Mouse (Mus musculus) cerebellum, postnatal 4 days (tissue): ENCODE results near the gene Gsdma.
"Not testable (repeated sequence)": the region's sequence is repeated elsewhere in the genome, so short reads cannot be mapped to it uniquely, and the experiment has no call there.

ENCODE experiments used
- DNase-seq, 2 experiments: peaks; one replicate each; pipeline ENCODE4 v3.0.0; 2022; ENCODE audit warnings: low spot score in 2 of 2, mixed read lengths in 1 of 2

The Gsdma gene

GRCm38 (mm10) chr11:98664091-98664490 lies at the start of gene Gsdma:
Gene Gsdma (plus strand): TSS chr11:98664351.
- DNase-seq = no peak

- DNase-seq = no peak
Measured at GRCm38 (mm10) chr11:98620791-98621190, 43.4 kb upstream of the Gsdma start.

DNA sequence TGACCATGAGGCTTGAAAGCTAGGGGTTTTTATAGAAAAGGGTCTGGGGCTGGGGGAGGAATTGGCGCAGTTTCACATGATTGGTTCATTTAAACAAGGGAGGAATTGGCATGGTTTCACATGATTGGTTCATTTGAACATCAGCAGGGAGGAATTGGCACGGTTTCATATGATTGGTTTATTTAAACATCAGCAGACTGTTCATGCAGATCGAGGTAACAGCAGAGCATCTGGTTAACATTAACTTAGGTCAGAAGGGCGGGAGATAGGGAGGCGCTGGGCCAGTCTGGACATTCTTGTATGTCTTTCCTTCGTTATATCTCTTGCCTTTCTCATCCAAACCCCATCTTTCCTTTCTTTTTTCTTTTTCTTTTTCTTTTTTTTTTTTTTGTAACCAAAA lies 40.2 kb upstream of the Gsdma start:
- not testable (repeated sequence) for DNase-seq

GRCm38 (mm10) chr11:98624381-98624780 lies 39.8 kb upstream of the Gsdma start:
- DNase-seq = not testable (repeated sequence)

GRCm38 (mm10) chr11:98625611-98626410 lies 38.3 kb upstream of the Gsdma start, which contains the start of the genes Gm12355 and Gsdma3:
Gene Gm12355 (minus strand): TSS chr11:98625661.
Gene Gsdma3 (plus strand): TSS chr11:98626360.
- no peak for DNase-seq

- DNase-seq = no peak
Measured at GRCm38 (mm10) chr11:98628706-98629105, 35.4 kb upstream of the Gsdma start.

GRCm38 (mm10) chr11:98630646-98631045 lies 33.5 kb upstream of the Gsdma start:
- no peak for DNase-seq

DNA sequence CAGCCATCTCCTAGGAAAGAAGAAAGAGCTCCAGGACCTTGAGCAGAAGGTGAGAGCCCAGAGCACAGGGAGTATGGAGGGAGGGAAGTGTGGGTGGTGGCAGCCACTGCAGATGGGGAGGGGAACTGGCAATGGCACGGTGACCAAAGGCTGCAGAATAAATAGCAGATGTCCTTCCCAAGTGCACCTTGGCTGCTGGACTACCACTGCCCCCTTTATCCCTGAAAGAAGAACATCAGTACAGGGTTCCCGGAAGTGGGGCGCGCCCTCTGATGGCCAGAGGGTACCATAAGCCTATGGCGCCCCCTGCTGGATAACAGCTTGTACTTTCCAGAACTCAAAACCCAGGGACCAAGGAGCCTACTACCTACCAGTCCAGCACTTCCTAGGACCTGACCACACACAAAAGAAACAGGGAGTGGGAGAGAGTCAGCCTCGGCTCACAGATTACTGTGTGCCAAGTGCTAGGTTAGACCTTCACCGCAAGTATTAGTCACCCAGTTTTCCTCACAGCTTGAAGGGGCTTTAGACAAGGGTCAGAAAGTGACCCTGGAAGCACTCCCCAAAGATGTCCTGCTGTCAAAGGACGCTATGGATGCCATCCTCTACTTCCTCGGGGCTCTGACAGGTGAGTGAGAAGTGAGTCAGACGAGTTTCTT lies 28.7 kb upstream of the Gsdma start:
- peak in 1 of 2 experiments; percentile 12 for DNase-seq

DNA sequence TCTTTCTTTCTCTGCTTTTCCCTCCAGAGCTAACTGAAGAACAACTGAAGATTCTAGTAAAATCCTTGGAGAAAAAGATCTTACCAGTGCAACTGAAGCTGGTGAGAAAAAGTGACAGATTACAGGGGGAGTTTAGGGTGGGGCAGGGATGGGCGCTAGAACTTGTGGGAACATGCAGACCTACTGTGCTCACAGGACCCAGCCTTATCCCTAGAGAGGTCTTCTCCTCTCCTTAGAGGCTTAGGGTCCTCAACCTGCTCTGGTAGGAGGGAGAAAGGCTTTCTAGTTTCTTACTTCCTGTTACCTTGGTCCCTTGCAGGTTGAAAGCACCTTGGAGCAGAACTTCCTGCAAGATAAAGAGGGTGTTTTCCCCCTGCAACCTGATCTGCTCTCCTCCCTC lies 26.6 kb upstream of the Gsdma start:
- no peak for DNase-seq

- DNase-seq = no peak
Measured at GRCm38 (mm10) chr11:98640091-98640490, 24.1 kb upstream of the Gsdma start.

- DNase-seq = no peak
Measured at GRCm38 (mm10) chr11:98644757-98645156, 19.4 kb upstream of the Gsdma start.

GRCm38 (mm10) chr11:98645946-98646345 lies 18.2 kb upstream of the Gsdma start:
- DNase-seq = no peak

DNA sequence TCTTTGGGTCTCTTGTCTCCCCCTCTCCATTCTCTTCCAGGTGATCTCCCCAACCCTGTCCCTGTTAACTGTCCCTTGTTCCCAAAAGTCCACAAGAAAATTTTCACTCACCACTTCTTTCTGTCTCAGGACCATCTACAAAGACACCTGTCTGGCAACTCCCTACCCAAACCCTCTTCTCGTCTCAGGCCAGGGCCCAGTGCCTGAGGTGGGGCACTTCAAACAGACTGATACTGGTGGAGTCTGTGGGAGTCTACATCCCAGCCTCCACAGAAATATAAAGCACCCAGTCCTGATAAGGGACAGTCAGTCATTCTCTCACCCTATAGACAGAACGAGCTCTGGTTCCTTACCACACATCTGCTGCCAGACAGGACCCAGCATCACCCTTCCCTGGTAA lies 17.7 kb upstream of the Gsdma start, which contains the start of gene Gsdma2:
Gsdma2 (plus strand) TSS at position 301 of the 400 bp plus-strand sequence.
- no peak for DNase-seq

DNA sequence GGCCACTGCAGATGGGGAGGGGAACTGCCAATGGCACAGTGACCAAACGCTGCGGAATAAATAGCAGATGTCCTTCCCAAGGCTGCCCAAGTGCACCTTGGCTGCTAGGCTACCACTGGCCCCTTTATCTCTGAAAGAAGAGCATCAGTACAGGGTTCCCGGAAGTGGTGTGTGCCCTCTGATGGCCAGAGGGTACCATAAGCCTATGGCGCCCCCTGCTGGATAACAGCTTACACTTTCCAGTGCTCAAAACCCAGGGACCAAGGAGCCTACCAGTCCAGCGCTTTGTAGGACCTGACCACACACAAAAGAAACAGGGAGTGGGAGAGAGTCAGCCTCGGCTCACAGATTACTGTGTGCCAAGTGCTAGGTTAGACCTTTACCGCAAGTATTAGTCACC lies 9.1 kb upstream of the Gsdma start:
- DNase-seq = peak in 1 of 2 experiments; percentile 44

DNA sequence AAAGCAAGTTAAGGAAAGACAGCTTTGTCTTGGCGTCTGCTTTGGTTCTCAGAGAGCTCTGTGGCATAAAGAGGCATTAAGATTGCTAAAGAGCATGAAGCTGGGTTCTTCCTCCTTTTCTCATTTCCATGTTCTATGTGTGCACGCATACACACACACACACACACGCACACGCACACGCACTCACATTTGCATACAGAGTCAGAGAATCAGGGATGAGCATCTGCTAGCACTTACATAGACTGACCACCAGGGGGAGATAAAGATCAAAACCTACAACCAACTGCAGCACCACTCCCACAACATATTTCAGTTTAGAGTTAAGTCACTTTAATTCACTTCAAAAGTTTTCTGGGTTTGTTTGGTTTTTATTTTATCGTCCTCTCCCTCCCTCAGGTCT lies 3.6 kb upstream of the Gsdma start:
- peak in 1 of 2 experiments; percentile 22 for DNase-seq

DNA sequence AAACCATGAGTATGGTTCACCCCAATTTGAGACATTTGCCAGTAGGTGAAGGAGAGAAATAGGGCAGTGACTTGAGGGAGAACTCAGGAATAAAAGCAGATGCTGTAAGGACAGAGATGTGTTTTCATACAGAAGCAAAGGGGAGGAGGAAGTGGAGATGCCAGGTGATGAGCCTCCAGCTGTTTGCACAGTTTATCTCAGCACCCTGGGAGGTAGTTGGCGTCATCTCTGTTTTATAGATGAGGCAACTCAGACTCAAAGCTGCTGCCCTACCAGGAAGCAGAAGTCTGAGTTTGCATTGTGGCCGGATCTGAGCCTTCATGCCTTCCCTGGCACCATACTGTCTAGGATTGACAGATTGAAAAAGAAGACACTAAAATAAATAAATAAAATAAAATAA lies 4.8 kb downstream of the Gsdma start:
- no peak for DNase-seq

- no peak for DNase-seq
Measured at GRCm38 (mm10) chr11:98671284-98671815, 7.2 kb downstream of the Gsdma start.

DNA sequence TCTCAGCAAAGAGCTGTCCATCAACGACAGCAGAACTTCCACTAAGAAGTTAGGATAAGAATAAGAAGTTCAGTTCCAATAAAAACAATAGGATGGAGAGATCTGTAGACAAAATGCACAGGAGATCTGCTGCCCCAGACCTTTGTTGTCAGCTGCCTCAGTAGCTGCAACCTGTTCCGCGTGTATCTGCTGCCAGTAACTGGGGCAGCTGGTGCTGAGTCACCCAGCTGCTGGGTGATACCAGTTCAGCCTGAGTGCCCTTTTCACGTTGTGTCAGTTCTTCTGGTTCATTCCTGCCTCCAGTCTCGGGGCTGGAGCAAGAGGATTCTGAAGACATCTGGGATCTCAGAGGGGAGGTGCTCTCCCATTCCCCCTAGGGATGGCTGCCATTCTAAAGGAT lies 7.7 kb downstream of the Gsdma start:
- no peak for DNase-seq

GRCm38 (mm10) chr11:98672482-98672881 lies 8.3 kb downstream of the Gsdma start:
- DNase-seq = no peak

- peak in 1 of 2 experiments; percentile 64 for DNase-seq
Measured at GRCm38 (mm10) chr11:98673136-98673535, 9.0 kb downstream of the Gsdma start.

- no peak for DNase-seq
Measured at GRCm38 (mm10) chr11:98675829-98676363, 11.7 kb downstream of the Gsdma start.

DNA sequence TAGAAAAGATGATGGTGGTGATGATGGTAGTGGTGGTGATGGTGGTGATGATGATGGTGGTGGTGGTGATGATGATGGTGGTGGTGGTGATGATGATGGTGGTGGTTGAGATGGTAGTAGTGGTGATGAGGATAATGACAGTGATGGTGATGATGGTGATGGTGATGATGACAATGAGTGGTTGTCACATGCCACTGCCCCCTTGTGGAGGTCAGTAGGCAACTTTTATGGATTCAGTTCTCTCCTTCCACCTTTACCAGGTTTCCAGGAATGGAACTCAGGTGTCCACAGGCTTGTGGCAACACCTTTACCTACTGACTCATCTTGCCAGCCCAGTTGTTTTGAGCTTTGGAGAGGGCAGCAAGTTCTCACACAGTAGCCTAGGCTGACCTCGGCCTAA lies 15.9 kb downstream of the Gsdma start:
- DNase-seq = no peak
